Mouse (Mus musculus): ENCODE data around the gene Cep19. TPM values are rescaled to one million over a fixed set of nuclear protein-coding genes. Genes with fewer than 3 reads are reported as not detected.
A peak's percentile ranks its signal among the peaks of the same experiment; 100 is the strongest.
"Not testable (repeated sequence)": the region's sequence is repeated elsewhere in the genome, so short reads cannot be mapped to it uniquely, and the experiment has no call there.

Gene Cep19
- polyA plus RNA-seq, 1 experiment from 2014 or later: 46.5 TPM

DNA sequence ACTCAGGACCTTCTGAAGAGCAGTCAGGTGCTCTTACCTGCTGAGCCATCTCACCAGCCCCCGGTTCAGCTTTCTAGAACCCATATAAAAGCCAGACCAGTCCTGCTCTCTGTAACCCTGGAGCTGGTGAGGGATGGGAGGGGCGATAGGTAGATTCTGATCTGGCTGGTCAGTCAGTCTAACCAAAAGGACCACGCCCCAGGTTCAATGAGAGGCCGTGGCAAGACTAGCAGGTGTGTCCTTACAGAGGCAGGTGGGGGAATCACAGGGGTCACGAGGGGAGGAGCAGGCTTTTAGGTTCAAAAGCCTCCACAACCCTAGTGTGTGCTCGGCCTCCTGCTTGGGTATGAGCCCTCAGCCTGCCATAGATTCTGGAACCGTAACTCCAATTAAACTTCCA, 8.1 kb upstream of the Cep19 start:
- WGBS: 89% methylated on average over 7 of the region's 7 CpGs
- no peak overlapping the region for H3K27ac ChIP-seq (replicated peaks; ENCODE audit: low read depth, low read length)

DNA sequence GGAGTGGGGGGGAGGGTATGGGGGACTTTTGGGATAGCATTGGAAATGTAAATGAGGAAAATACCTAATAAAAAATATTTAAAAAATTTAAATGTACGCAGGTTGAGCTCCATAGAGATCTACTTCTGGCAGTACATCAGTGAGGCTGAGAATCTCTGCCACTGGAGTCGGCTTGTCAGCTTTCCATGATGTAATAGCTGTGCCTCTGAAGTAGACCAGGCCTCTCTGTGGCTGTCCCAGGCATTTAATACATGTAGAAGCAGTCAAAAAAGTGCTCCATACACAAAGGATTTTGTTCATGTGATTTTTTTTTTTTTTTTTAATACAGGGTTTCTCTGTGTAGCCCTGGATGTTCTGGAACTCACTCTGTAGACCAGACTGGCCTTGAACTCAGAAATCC, 1.8 kb upstream of the Cep19 start:
- H3K36me3 ChIP-seq (replicated peaks; ENCODE audit: control insufficient read depth, insufficient read depth, low read depth, low read length); H3K9me3 ChIP-seq (replicated peaks; ENCODE audit: control insufficient read depth, low read length); H3K27me3 ChIP-seq (ENCODE audit: control insufficient read depth, insufficient read depth, low read length); H3K9ac ChIP-seq (replicated peaks; ENCODE audit: low read length); H3K4me2 ChIP-seq (ENCODE audit: low read depth, low read length); H3K4me3 ChIP-seq (ENCODE audit: low read depth, low read length); DNase-seq (ENCODE audit: low spot score); H3K27ac ChIP-seq (replicated peaks; ENCODE audit: low read depth, low read length); H3K4me1 ChIP-seq (ENCODE audit: control insufficient read depth, insufficient read depth, low read length); ATAC-seq (replicated peaks; ENCODE audit: insufficient number of reproducible peaks, low FRiP score, low TSS enrichment, low read depth): not testable (repeated sequence)
- WGBS: 97% methylated on average over 2 of the region's 2 CpGs

More for the DNA sequence above, 8.1 kb upstream of the Cep19 start:
- no peak for ATAC-seq (replicated peaks; ENCODE audit: insufficient number of reproducible peaks, low FRiP score, low TSS enrichment, low read depth)
- Histone ChIP-seq H3K36me3 (replicated peaks; ENCODE audit: control insufficient read depth, insufficient read depth, low read depth, low read length) (peaks cover 9% of the 10 kb centered on the region), H3K27me3 (ENCODE audit: control insufficient read depth, insufficient read depth, low read length) (no peaks in the 10 kb centered on the region), H3K9me3 (replicated peaks; ENCODE audit: control insufficient read depth, low read length) (no peaks in the 10 kb centered on the region), H3K9ac (replicated peaks; ENCODE audit: low read length) (no peak overlapping the region), H3K4me1 (ENCODE audit: control insufficient read depth, insufficient read depth, low read length) (no peaks in the 10 kb centered on the region), H3K4me2 (ENCODE audit: low read depth, low read length) (no peak overlapping the region), H3K4me3 (ENCODE audit: low read depth, low read length) (no peak overlapping the region)
- DNase-seq (ENCODE audit: low spot score): no peak

DNA sequence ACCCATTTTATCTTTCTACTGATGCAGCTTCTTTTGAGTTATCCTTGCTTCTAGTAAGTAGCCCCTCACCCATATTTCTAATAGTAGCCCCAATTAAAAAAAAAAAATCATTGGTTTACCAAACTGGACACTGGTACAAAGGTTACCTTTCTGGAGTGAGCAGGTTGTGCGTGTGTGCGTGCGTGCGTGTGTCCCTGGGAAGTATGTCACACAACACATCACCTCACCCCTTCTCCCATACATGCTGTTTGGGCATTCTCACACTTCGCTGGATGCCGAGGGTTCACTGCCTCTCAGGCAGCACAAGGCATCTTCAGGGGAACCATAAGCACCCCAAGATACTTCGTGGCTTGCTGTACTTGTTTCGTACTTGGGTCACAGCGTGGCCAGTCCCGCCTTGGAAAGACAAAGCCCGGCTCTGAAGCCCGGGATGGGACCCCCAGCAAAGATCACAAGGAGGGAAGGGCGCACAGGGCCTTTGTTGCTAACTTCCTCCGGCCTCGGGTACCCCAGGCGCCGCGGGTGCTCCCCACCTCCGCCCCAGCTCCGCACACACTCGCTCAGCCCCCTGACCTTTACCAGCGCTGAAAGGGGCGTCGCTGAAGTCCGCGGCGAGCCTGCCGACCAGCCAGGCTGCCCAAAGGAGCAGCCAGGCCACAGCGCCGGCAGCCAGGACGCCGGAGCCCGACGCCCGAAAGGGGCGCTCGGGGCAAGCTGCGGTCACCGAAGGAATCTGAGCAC, 533 bp upstream of the Cep19 start:
- H3K27ac ChIP-seq (replicated peaks; ENCODE audit: low read depth, low read length): peak overlapping the region; percentile 84
- no peaks in the 10 kb centered on the region for H3K36me3 ChIP-seq (replicated peaks; ENCODE audit: control insufficient read depth, insufficient read depth, low read depth, low read length)
- H3K4me3 ChIP-seq (ENCODE audit: low read depth, low read length): peak overlapping the region; percentile 93
- H3K9me3 ChIP-seq (replicated peaks; ENCODE audit: control insufficient read depth, low read length): no peaks in the 10 kb centered on the region
- H3K9ac ChIP-seq (replicated peaks; ENCODE audit: low read length): peak overlapping the region; percentile 96
- DNase-seq (ENCODE audit: low spot score) (peak; percentile 47), ATAC-seq (replicated peaks; ENCODE audit: insufficient number of reproducible peaks, low FRiP score, low TSS enrichment, low read depth) (peak; percentile 72)
- no peaks in the 10 kb centered on the region for H3K27me3 ChIP-seq (ENCODE audit: control insufficient read depth, insufficient read depth, low read length)
- peak overlapping the region; percentile 65 for H3K4me2 ChIP-seq (ENCODE audit: low read depth, low read length)
- H3K4me1 ChIP-seq (ENCODE audit: control insufficient read depth, insufficient read depth, low read length): no peaks in the 10 kb centered on the region
- WGBS: under 1% methylated on average over 39 of the region's 39 CpGs

DNA sequence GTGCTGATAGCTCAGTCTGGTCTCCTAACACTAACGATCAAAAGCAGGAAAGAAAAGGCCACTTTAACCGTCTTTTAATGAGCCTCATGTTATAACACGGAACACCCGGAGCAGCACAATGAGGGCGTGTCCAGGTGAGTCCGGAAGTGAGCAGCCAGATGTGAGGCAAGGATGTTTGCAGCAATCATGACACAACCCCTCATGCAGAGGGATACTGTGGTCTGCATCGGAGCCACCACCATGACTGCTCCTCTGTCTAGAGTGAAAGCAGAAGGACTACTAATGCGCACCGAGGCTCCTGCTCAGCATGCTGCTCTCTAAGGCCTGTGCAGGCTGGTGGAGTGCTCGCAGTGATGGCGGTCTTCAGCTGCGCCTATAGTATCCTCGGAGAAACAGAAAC, 2.7 kb downstream of the Cep19 start:
- 90% methylated on average over 13 of the region's 13 CpGs for WGBS
- DNase-seq (ENCODE audit: low spot score) (no peak), ATAC-seq (replicated peaks; ENCODE audit: insufficient number of reproducible peaks, low FRiP score, low TSS enrichment, low read depth) (no peak)
- H3K4me3 ChIP-seq (ENCODE audit: low read depth, low read length): no peak overlapping the region
- no peaks in the 10 kb centered on the region for H3K27me3 ChIP-seq (ENCODE audit: control insufficient read depth, insufficient read depth, low read length)
- H3K4me2 ChIP-seq (ENCODE audit: low read depth, low read length): no peak overlapping the region
- no peak overlapping the region for H3K9ac ChIP-seq (replicated peaks; ENCODE audit: low read length)
- H3K4me1 ChIP-seq (ENCODE audit: control insufficient read depth, insufficient read depth, low read length): no peaks in the 10 kb centered on the region
- no peak overlapping the region for H3K27ac ChIP-seq (replicated peaks; ENCODE audit: low read depth, low read length)
- no peaks in the 10 kb centered on the region; the same call in none of the 2 replicates for H3K36me3 ChIP-seq (replicated peaks; ENCODE audit: control insufficient read depth, insufficient read depth, low read depth, low read length)
- H3K9me3 ChIP-seq (replicated peaks; ENCODE audit: control insufficient read depth, low read length): no peaks in the 10 kb centered on the region

DNA sequence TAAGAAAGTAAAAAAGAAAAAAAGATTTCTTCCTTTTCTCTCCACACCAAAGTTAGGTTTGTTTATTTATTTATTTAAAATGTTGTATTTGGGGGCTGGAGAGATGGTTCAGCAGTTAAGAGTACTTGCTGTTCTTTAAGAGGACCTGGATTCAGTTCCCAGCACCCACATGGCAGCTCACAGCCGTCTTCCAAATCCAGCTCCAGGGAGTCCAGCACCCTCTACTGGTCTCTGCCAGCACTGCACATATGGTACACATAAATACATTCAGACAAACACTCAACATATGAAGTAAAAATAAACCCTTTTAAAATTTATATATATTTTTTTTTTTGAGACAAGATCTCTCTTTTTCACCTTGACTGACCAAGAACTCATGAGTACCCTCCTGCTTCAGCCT, 6.1 kb downstream of the Cep19 start:
- Histone ChIP-seq H3K9ac (replicated peaks; ENCODE audit: low read length) (no peak overlapping the region), H3K9me3 (replicated peaks; ENCODE audit: control insufficient read depth, low read length) (no peaks in the 10 kb centered on the region), H3K4me1 (ENCODE audit: control insufficient read depth, insufficient read depth, low read length) (no peaks in the 10 kb centered on the region), H3K27me3 (ENCODE audit: control insufficient read depth, insufficient read depth, low read length) (no peaks in the 10 kb centered on the region), H3K27ac (replicated peaks; ENCODE audit: low read depth, low read length) (no peak overlapping the region), H3K36me3 (replicated peaks; ENCODE audit: control insufficient read depth, insufficient read depth, low read depth, low read length) (no peaks in the 10 kb centered on the region; the same call in none of the 2 replicates), H3K4me3 (ENCODE audit: low read depth, low read length) (no peak overlapping the region), H3K4me2 (ENCODE audit: low read depth, low read length) (no peak overlapping the region)
- DNase-seq (ENCODE audit: low spot score) (no peak), ATAC-seq (replicated peaks; ENCODE audit: insufficient number of reproducible peaks, low FRiP score, low TSS enrichment, low read depth) (no peak)
- 94% methylated on average over 1 of the region's 1 CpGs for WGBS

DNA sequence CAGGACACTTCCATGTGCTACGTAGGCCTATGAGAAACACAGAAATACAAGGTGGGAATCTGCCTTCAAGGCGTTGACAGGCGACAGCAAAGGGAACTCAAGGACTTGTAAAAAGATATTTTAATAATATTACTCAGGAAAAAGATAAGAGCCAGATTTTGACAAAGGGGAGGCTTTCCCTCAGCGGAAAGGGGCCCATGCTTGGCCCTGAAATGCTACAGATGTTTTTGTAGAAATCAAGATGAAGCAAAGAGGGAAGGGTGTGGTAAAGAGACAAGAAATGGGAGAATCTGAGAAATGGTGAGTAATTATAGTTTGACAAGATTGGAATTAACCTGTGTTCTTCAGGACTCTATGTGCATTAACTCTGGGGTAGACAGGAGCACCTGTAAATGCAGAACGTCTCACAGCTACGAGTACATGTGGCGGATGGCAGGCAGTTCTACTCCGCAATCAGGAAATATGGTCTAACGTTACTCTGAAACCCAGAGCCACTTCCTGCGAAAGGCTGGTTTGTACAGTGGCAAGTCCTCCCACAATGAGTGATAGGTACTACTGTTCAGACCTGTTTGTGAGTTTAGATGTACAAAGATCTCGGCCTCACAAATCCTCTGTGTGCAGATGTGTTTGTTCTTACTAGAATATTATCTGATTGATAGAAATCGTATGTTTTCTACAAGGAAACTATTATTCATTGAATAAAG, 7.9 kb downstream of the Cep19 start:
- H3K36me3 ChIP-seq (replicated peaks; ENCODE audit: control insufficient read depth, insufficient read depth, low read depth, low read length): no peaks in the 10 kb centered on the region; the same call in none of the 2 replicates
- H3K27me3 ChIP-seq (ENCODE audit: control insufficient read depth, insufficient read depth, low read length): no peaks in the 10 kb centered on the region
- ATAC-seq (replicated peaks; ENCODE audit: insufficient number of reproducible peaks, low FRiP score, low TSS enrichment, low read depth) (no peak), DNase-seq (ENCODE audit: low spot score) (no peak)
- no peaks in the 10 kb centered on the region for H3K9me3 ChIP-seq (replicated peaks; ENCODE audit: control insufficient read depth, low read length)
- H3K4me3 ChIP-seq (ENCODE audit: low read depth, low read length): no peak overlapping the region
- H3K4me1 ChIP-seq (ENCODE audit: control insufficient read depth, insufficient read depth, low read length): no peaks in the 10 kb centered on the region
- no peak overlapping the region for H3K27ac ChIP-seq (replicated peaks; ENCODE audit: low read depth, low read length)
- no peak overlapping the region for H3K9ac ChIP-seq (replicated peaks; ENCODE audit: low read length)
- 88% methylated on average over 12 of the region's 12 CpGs for WGBS
- no peak overlapping the region for H3K4me2 ChIP-seq (ENCODE audit: low read depth, low read length)

DNA sequence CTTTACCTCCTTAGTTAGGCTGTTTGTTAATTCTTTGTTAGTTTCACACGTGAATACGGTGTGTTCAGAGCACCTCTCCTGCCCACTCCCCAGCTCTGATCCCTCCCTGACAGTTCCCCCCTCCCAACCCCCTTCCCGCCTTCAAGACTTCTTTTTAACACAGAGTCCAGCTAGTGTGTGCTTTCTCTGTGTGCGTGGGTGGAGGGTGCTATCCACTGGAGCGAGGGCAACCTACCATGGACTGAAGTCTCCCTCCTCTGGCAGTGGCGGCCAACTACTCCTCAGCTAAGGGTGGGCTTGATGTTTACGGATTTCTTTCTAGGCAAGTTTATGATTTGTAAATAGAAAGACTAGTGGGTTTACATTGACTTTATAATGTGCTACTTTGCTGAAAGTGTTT, 8.6 kb downstream of the Cep19 start:
- no peak overlapping the region for H3K27ac ChIP-seq (replicated peaks; ENCODE audit: low read depth, low read length)
- 82% methylated on average over 7 of the region's 7 CpGs for WGBS

DNA sequence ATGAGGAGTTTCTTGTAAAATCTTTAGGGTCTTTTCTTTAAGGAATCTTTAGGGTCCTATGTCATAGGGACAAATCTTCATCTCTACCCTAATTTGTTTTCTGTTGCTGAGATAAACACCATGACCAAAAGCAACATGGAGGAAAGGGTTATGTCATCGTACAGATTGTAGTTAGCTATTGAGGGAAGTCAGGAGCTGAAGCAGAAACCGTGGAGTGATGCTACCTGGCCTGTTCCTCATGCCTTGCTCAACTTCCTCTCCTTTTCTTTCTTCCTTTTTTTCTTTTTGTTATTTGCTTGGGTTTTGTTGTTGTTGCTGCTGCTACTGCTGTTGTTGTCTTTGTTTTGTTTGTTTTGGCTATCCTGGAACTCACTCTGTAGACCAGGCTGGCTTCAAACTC, 9.0 kb downstream of the Cep19 start:
- 95% methylated on average over 2 of the region's 2 CpGs for WGBS
- no peaks in the 10 kb centered on the region; the same call in none of the 2 replicates for H3K36me3 ChIP-seq (replicated peaks; ENCODE audit: control insufficient read depth, insufficient read depth, low read depth, low read length)
- H3K4me2 ChIP-seq (ENCODE audit: low read depth, low read length): no peak overlapping the region
- no peak overlapping the region for H3K27ac ChIP-seq (replicated peaks; ENCODE audit: low read depth, low read length)
- no peaks in the 10 kb centered on the region for H3K9me3 ChIP-seq (replicated peaks; ENCODE audit: control insufficient read depth, low read length)
- no peak overlapping the region for H3K4me3 ChIP-seq (ENCODE audit: low read depth, low read length)
- no peak overlapping the region for H3K9ac ChIP-seq (replicated peaks; ENCODE audit: low read length)
- ATAC-seq (replicated peaks; ENCODE audit: insufficient number of reproducible peaks, low FRiP score, low TSS enrichment, low read depth) (no peak), DNase-seq (ENCODE audit: low spot score) (no peak)
- H3K4me1 ChIP-seq (ENCODE audit: control insufficient read depth, insufficient read depth, low read length): no peaks in the 10 kb centered on the region
- H3K27me3 ChIP-seq (ENCODE audit: control insufficient read depth, insufficient read depth, low read length): no peaks in the 10 kb centered on the region

More for the DNA sequence above, 8.6 kb downstream of the Cep19 start:
- Histone ChIP-seq H3K36me3 (replicated peaks; ENCODE audit: control insufficient read depth, insufficient read depth, low read depth, low read length) (no peaks in the 10 kb centered on the region; the same call in none of the 2 replicates), H3K9me3 (replicated peaks; ENCODE audit: control insufficient read depth, low read length) (no peaks in the 10 kb centered on the region), H3K4me1 (ENCODE audit: control insufficient read depth, insufficient read depth, low read length) (no peaks in the 10 kb centered on the region), H3K9ac (replicated peaks; ENCODE audit: low read length) (no peak overlapping the region), H3K4me2 (ENCODE audit: low read depth, low read length) (no peak overlapping the region), H3K4me3 (ENCODE audit: low read depth, low read length) (no peak overlapping the region), H3K27me3 (ENCODE audit: control insufficient read depth, insufficient read depth, low read length) (no peaks in the 10 kb centered on the region)
- ATAC-seq (replicated peaks; ENCODE audit: insufficient number of reproducible peaks, low FRiP score, low TSS enrichment, low read depth) (no peak), DNase-seq (ENCODE audit: low spot score) (no peak)

Measured in embryonic facial prominence, embryonic 11.5 days (tissue).